28 mouse cellular contexts compared by ENCODE assay signal in genomic region chr8:125131265-125131664, GRCm38 (mm10).
DNase-seq lines count a peak whose midpoint lies in the region; ATAC-seq and TF ChIP-seq lines count a peak whose summit lies in the region.
"Had no signal": no experiment of that assay in that cellular context is flagged by ENCODE, and none has a peak within 500 bp of the region (broad histone marks: within the 10 kb centered on the region; RNA-seq: fewer than 3 reads in every experiment).

No protein-coding gene starts in this region.

- intact Hi-C loops in heart, postnatal 10 days (cut with DNase I) = no loop called here

- no peak for TF ChIP-seq POLR2A in kidney, adult 2 months (IDR thresholded peaks at IDR 0.05; ENCODE audit: low read depth, low read length)

- no peaks in the 10 kb centered on the region for H3K27me3 ChIP-seq in heart, postnatal 0 days (ENCODE audit: control insufficient read depth, insufficient read depth, low read length)
- H3K27me3 ChIP-seq in kidney, adult 2 months (replicated peaks; ENCODE audit: control insufficient read depth, insufficient read depth, low read length) = no peaks in the 10 kb centered on the region
- H3K27me3 ChIP-seq: embryonic facial prominence, embryonic 12.5 days had no signal

- H3K4me2 ChIP-seq in heart, postnatal 0 days (ENCODE audit: low read depth, low read length) = no peak overlapping the region
- H3K4me2 ChIP-seq: embryonic facial prominence, embryonic 12.5 days; hindbrain, embryonic 14.5 days; limb, embryonic 12.5 days; liver, embryonic 11.5 days; midbrain, embryonic 11.5 days had no signal

- peak; percentile 45; the same call in 1 of the 2 replicates for ATAC-seq in frontal cortex, adult (ENCODE audit: low TSS enrichment)
- peak; percentile 18; the same call in 1 of the 2 replicates for ATAC-seq in heart, postnatal 0 days (ENCODE audit: insufficient read depth, low read depth)
- ATAC-seq: forebrain, embryonic 14.5 days; intestine, postnatal 0 days; midbrain, embryonic 16.5 days had no signal

- H3K4me3 ChIP-seq in heart, postnatal 0 days (ENCODE audit: low read depth, low read length) = no peak overlapping the region
- H3K4me3 ChIP-seq in kidney, adult 2 months (ENCODE audit: insufficient read depth, low read depth, low read length) = no peak overlapping the region
- H3K4me3 ChIP-seq: embryonic facial prominence, embryonic 12.5 days; gastrocnemius, adult 2 months; left cerebral cortex, adult 2 months; limb, embryonic 12.5 days had no signal

- no peak for TF ChIP-seq CTCF in heart, postnatal 0 days (IDR thresholded peaks at IDR 0.05; ENCODE audit: low read depth)
- no peak for TF ChIP-seq CTCF in kidney, adult 2 months (conservative IDR thresholded peaks at IDR 0.05; ENCODE audit: insufficient read depth, insufficient read length, low read depth, low read length)

- WGBS in heart, postnatal 0 days = 55% methylated on average over 7 of the region's 7 CpGs
- WGBS in kidney, adult 2 months = 65% methylated on average over 7 of the region's 7 CpGs

- peaks cover 20% of the 10 kb centered on the region for H3K4me1 ChIP-seq in heart, postnatal 0 days (ENCODE audit: control insufficient read depth, insufficient read depth)
- H3K4me1 ChIP-seq in kidney, adult 2 months (ENCODE audit: control insufficient read depth, insufficient read depth, low read length) = peaks cover 7% of the 10 kb centered on the region

- H3K9me3 ChIP-seq in heart, postnatal 0 days (replicated peaks; ENCODE audit: control insufficient read depth, low read length) = no peaks in the 10 kb centered on the region
- H3K9me3 ChIP-seq: embryonic facial prominence, embryonic 12.5 days; limb, embryonic 12.5 days had no signal

- no peak overlapping the region for H3K9ac ChIP-seq in heart, postnatal 0 days (replicated peaks; ENCODE audit: low read depth, low read length)
- H3K9ac ChIP-seq: embryonic facial prominence, embryonic 12.5 days; hindbrain, embryonic 14.5 days; limb, embryonic 12.5 days had no signal

- H3K36me3 ChIP-seq in heart, postnatal 0 days (replicated peaks; ENCODE audit: control insufficient read depth, insufficient read depth, low read length) = no peaks in the 10 kb centered on the region
- H3K36me3 ChIP-seq in kidney, adult 2 months (ENCODE audit: control insufficient read depth, insufficient read depth, low read length) = no peaks in the 10 kb centered on the region
- H3K36me3 ChIP-seq: embryonic facial prominence, embryonic 12.5 days; limb, embryonic 12.5 days had no signal

- no peak for DNase-seq in frontal cortex, adult 2 months (ENCODE audit: extremely low spot score in 1 of 2, low spot score in 1 of 2)
- DNase-seq in heart, postnatal 0 days (ENCODE audit: low spot score) = peak; percentile 35
- DNase-seq in heart, postnatal 10 days = no peak
- DNase-seq in ovary, postnatal 36 days (ENCODE audit: low spot score) = peak; percentile 41
- DNase-seq in ovary, postnatal 10 days (ENCODE audit: low spot score) = no peak
- DNase-seq in kidney, adult 2 months = no peak
- DNase-seq: B cell, adult 2 months; cerebellum, adult 11-12 months; cerebellum, adult 9-11 months; embryo, embryonic 11 days; gastrocnemius, adult 2 months; gastrocnemius, postnatal 36 days; kidney, postnatal 14 days; lung, adult 2 months; lung, postnatal 10 days; right cerebral cortex, postnatal 4 days; thymus, postnatal 4 days had no signal

- H3K27ac ChIP-seq in heart, postnatal 0 days (ENCODE audit: low read depth) = peak overlapping the region; percentile 9; the same call in 1 of the 2 replicates
- H3K27ac ChIP-seq in kidney, adult 2 months (ENCODE audit: insufficient read depth, low read depth, low read length) = no peak overlapping the region
- H3K27ac ChIP-seq: embryonic facial prominence, embryonic 12.5 days; gastrocnemius, adult 2 months; hindbrain, embryonic 14.5 days; left cerebral cortex, adult 2 months; limb, embryonic 12.5 days; stomach, postnatal 0 days had no signal

- TF ChIP-seq EP300 in heart, postnatal 0 days (IDR thresholded peaks at IDR 0.05; ENCODE audit: low read depth) = no peak

Comparison
In these comparisons a context has a peak if more than half of its experiments do, and no peak if none do; other contexts are left out.
1. DNase-seq: peak in heart, postnatal 0 days (single experiment) and ovary, postnatal 36 days (single experiment); none in frontal cortex, adult 2 months (0 of 2), heart, postnatal 10 days (0 of 2), ovary, postnatal 10 days (single experiment) and kidney, adult 2 months (single experiment).